ENCODE assay signal across 20 mouse cellular contexts in the genomic region with DNA sequence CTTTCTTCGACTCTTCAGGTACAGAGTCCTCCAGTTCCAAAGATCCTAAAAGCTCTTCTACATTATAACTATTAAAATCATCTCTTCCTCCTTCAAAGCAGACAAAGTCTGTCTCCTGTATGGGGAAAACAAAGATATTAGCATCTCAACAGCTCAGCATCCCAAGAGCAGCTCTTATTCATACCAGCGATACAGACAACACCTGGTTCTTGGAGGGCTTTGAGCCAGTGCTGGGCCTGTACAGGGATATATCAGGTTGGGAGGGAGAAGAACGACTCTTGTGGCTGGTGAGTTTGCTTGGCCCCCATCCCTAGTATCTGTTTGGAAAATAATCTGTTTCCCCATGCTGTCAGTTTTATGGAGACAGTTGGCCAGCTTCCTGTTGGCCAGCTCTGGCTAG. TPM values are rescaled to one million over a fixed set of nuclear protein-coding genes. Genes with fewer than 3 reads are reported as not detected.
DNase-seq lines count a peak whose midpoint lies in the region; ATAC-seq and TF ChIP-seq lines count a peak whose summit lies in the region.
"Had no signal": no experiment of that assay in that cellular context is flagged by ENCODE, and none has a peak within 500 bp of the region (broad histone marks: within the 10 kb centered on the region; RNA-seq: fewer than 3 reads in every experiment).

No protein-coding gene starts in this region.

- no peak for DNase-seq in layer of hippocampus, adult 2 months (ENCODE audit: low spot score in 2 of 2)
- no peak for DNase-seq in layer of hippocampus, postnatal 36 days
- DNase-seq in R1 (ENCODE audit: low read depth, low spot score) (peak; percentile 64), ZHBTc4 (ENCODE audit: low read depth, low spot score) (peak; percentile 37)
- DNase-seq: adrenal gland, adult 8-10 months; adrenal gland, postnatal 14 days; adrenal gland, postnatal 36 days; cerebellum, adult 11-12 months; cerebellum, adult 2 months; cerebellum, adult 9-10 months; cerebellum, postnatal 10 days; cerebellum, postnatal 25 days had no signal

- no peaks in the 10 kb centered on the region for H3K9me3 ChIP-seq in forebrain, embryonic 13.5 days (replicated peaks)
- H3K9me3 ChIP-seq: embryonic facial prominence, embryonic 10.5 days; embryonic facial prominence, embryonic 12.5 days had no signal

- H3K27ac ChIP-seq in layer of hippocampus, adult 2 months, result peak overlapping the region; percentile 53; the same call in 1 of the 2 replicates
- H3K27ac ChIP-seq in forebrain, embryonic 13.5 days, result no peak overlapping the region
- H3K27ac ChIP-seq: embryonic facial prominence, embryonic 10.5 days; embryonic facial prominence, embryonic 12.5 days had no signal

- H3K36me3 ChIP-seq in forebrain, embryonic 13.5 days (ENCODE audit: poor library complexity, severe bottlenecking), result peaks cover 84% of the 10 kb centered on the region

- WGBS in forebrain, embryonic 13.5 days, result 95% methylated on average over 3 of the region's 3 CpGs

- no peak overlapping the region for H3K4me3 ChIP-seq in layer of hippocampus, adult 2 months
- no peak overlapping the region for H3K4me3 ChIP-seq in forebrain, embryonic 13.5 days
- H3K4me3 ChIP-seq: embryonic facial prominence, embryonic 10.5 days; embryonic facial prominence, embryonic 12.5 days had no signal

- TF ChIP-seq CTCF in layer of hippocampus, adult 2 months (conservative IDR thresholded peaks at IDR 0.05), result no peak

- H3K4me2 ChIP-seq in forebrain, embryonic 13.5 days, result no peak overlapping the region
- H3K4me2 ChIP-seq: embryonic facial prominence, embryonic 12.5 days had no signal

- no peaks in the 10 kb centered on the region for H3K4me1 ChIP-seq in forebrain, embryonic 13.5 days
- H3K4me1 ChIP-seq: embryonic facial prominence, embryonic 10.5 days; embryonic facial prominence, embryonic 12.5 days had no signal

- H3K27me3 ChIP-seq in forebrain, embryonic 13.5 days, result no peaks in the 10 kb centered on the region
- H3K27me3 ChIP-seq: embryonic facial prominence, embryonic 12.5 days; Patski had no signal

- H3K9ac ChIP-seq in forebrain, embryonic 13.5 days, result no peak overlapping the region
- H3K9ac ChIP-seq: embryonic facial prominence, embryonic 12.5 days had no signal

- no peak for ATAC-seq in forebrain, embryonic 13.5 days
- ATAC-seq: activated CD4-positive, CD25-positive, alpha-beta regulatory T cell, adult 4 months; forebrain, embryonic 14.5 days; forebrain, embryonic 16.5 days; Patski had no signal

RNA-seq across cellular contexts. Expression of a gene that starts 10.5 kb away (rescaled TPM):
- 100 to 1,000 TPM; 221 to 224 TPM for total RNA-seq in layer of hippocampus, adult 2 months (2021)
- total RNA-seq in layer of hippocampus, postnatal 36 days (2021), result 100 to 1,000 TPM; 219 to 226 TPM
- polyA plus RNA-seq in forebrain, embryonic 13.5 days (2015; fragmentation: Nextera tagmentation; extraction: Ambion mirVana), result 90.0 and 98.0 TPM in 2 replicates

RNA-seq across cellular contexts. Expression of a gene that starts 29.9 kb away (rescaled TPM):
- 10 to 100 TPM; 19.3 to 20.5 TPM for total RNA-seq in layer of hippocampus, adult 2 months (2021)
- 10 to 100 TPM; 17.2 to 21.2 TPM for total RNA-seq in layer of hippocampus, postnatal 36 days (2021)
- polyA plus RNA-seq in forebrain, embryonic 13.5 days (2015; fragmentation: Nextera tagmentation; extraction: Ambion mirVana), result 18.6 and 19.1 TPM in 2 replicates

RNA-seq across cellular contexts. Expression of a gene that starts 59.1 kb away (rescaled TPM):
- under 1 TPM; 0.33 to 0.39 TPM for total RNA-seq in layer of hippocampus, adult 2 months (2021)
- under 1 TPM; 0.15 to 0.20 TPM for total RNA-seq in layer of hippocampus, postnatal 36 days (2021)
- polyA plus RNA-seq in forebrain, embryonic 13.5 days (2015; fragmentation: Nextera tagmentation; extraction: Ambion mirVana), result 0.10 and 0.25 TPM in 2 replicates
- total RNA-seq: adrenal gland, adult 18-20 months; adrenal gland, adult 8-10 months; adrenal gland, postnatal 14 days; adrenal gland, postnatal 36 days had no signal
- polyA plus RNA-seq: activated CD4-positive, CD25-positive, alpha-beta regulatory T cell, adult 4 months had no signal

Comparison
In these comparisons a context has a peak if more than half of its experiments do, and no peak if none do; other contexts are left out.
1. DNase-seq: peak in R1 (single experiment) and ZHBTc4 (single experiment); none in layer of hippocampus, adult 2 months (0 of 2) and layer of hippocampus, postnatal 36 days (0 of 2).